Mouse (Mus musculus) brain, embryonic 14.5 days (tissue): Measurements from ENCODE around the gene Nupl2. TPM values are rescaled to one million over a fixed set of nuclear protein-coding genes. Genes with fewer than 3 reads are reported as not detected.

Experiments used
- DNase-seq: peaks from one replicate; pipeline ENCODE4 v3.0.0-alpha.2; 2011; ENCODE audit warnings: low read depth
- CTCF ChIP-seq: fragments of 200-500 bp; IDR thresholded peaks from 2 replicates; pipeline ENCODE4 v1.5.1; 2012; ENCODE audit warnings: inconsistent platforms, mild to moderate bottlenecking, moderate library complexity, borderline replicate concordance; ENCODE audit not compliant: insufficient read depth, insufficient read length; ENCODE audit errors: extremely low read depth
- POLR2A ChIP-seq: fragments of 200-500 bp; IDR thresholded peaks from 2 replicates; pipeline ENCODE4 v1.6.1; 2012; ENCODE audit warnings: mild to moderate bottlenecking, inconsistent platforms, borderline replicate concordance; ENCODE audit not compliant: poor library complexity, insufficient read depth, insufficient read length, severe bottlenecking; ENCODE audit errors: extremely low read depth
- polyA plus RNA-seq: library from polyadenylated mRNA; depleted of rRNA; stranded (reverse); fragments of >200 nt; gene quantifications from 2 replicates; pipeline ENCODE4 v1.2.3, GENCODE M21; 2012; rRNA removed

Nupl2 gene
- polyA plus RNA-seq, 1 experiment: 10.7 TPM

GRCm38 (mm10) chr5:24213861-24214546 is 49.2 kb downstream of the Nupl2 start:
- no peak for DNase-seq
- TF ChIP-seq CTCF: no peak
- TF ChIP-seq POLR2A: no peak

- no peak for DNase-seq
- no peak for TF ChIP-seq CTCF
- TF ChIP-seq POLR2A: no peak
These were observed 49.8 kb downstream of the Nupl2 start for GRCm38 (mm10) chr5:24214547-24214878.

GRCm38 (mm10) chr5:24214900-24215299 is 50.1 kb downstream of the Nupl2 start:
- DNase-seq: no peak
- TF ChIP-seq POLR2A (no peak), CTCF (no peak)

Other genes starting within 250 kb of the Nupl2 start
- 25.2 and 28.5 TPM in 2 replicates for gene Fam126a, start 134.3 kb upstream of the Nupl2 start, polyA plus RNA-seq
- 120 and 121 TPM in 2 replicates for gene Klhl7, start 64.4 kb upstream of the Nupl2 start, polyA plus RNA-seq
- gene Kcnh2, start 186.6 kb downstream of the Nupl2 start, polyA plus RNA-seq: 58.9 and 61.1 TPM in 2 replicates
- 9.6 and 11.1 TPM in 2 replicates for gene Nos3, start 199.8 kb downstream of the Nupl2 start, polyA plus RNA-seq
- gene Atg9b, start 227.2 kb downstream of the Nupl2 start, polyA plus RNA-seq: 1.5 and 1.7 TPM in 2 replicates
- 51.0 and 64.7 TPM in 2 replicates for gene Abcb8, start 228.7 kb downstream of the Nupl2 start, polyA plus RNA-seq
- 0.71 and 1.1 TPM in 2 replicates for gene Asic3, start 248.4 kb downstream of the Nupl2 start, polyA plus RNA-seq